In the genomic region with DNA sequence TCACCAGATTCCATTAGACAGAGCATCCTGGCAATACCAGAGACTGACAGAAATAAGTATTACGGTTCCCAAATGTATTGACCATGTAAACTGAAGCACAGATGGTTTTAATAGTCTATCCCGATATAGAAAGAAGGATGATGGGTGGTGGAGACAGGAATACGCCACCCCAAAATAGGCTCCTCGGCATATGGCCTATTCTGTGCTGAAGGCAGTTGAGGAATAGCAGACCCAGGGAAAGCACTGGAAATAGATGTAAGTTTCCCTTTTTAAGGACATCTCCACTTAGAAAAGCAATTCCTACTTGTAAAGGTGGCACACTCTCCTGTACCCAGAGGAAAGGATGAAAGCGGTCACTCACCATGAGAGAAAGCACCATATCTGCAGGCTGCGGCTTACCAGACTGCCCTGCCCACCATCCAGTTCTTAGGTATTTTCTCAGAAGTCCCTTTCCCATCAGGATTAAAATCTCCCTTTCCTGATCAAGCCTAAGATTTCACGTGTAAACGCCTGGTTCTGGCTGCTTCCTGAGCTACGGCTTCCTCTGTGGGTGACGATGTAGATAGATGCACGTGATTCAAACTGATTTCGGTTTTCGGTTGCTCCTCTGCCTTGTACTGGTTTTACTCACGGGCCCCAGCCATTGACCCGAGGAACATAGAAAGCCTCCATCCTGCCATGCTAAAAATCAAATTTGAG, we compare ENCODE assay signal across 15 mouse cellular contexts. TPM values are rescaled to one million over a fixed set of nuclear protein-coding genes. Genes with fewer than 3 reads are reported as not detected.
DNase-seq lines count a peak whose midpoint lies in the region; ATAC-seq lines count a peak whose summit lies in the region.
"Had no signal": no experiment of that assay in that cellular context is flagged by ENCODE, and none has a peak within 500 bp of the region (broad histone marks: within the 10 kb centered on the region; RNA-seq: fewer than 3 reads in every experiment).

No protein-coding gene starts in this region.

- no peaks in the 10 kb centered on the region for H3K27me3 ChIP-seq in embryonic facial prominence, embryonic 15.5 days
- H3K27me3 ChIP-seq: limb, embryonic 15.5 days had no signal

- intact Hi-C loops in heart, postnatal 10 days (cut with DNase I): no loop called here

- no peaks in the 10 kb centered on the region for H3K9me3 ChIP-seq in embryonic facial prominence, embryonic 15.5 days (replicated peaks)
- H3K9me3 ChIP-seq: G1E; limb, embryonic 15.5 days had no signal

- no peak for ATAC-seq in embryonic facial prominence, embryonic 15.5 days (ENCODE audit: insufficient number of reproducible peaks, low FRiP score, low TSS enrichment, low read depth)
- ATAC-seq: hindbrain, embryonic 16.5 days; liver, postnatal 0 days had no signal

- DNase-seq in heart, adult 11 months: peak; percentile 62
- DNase-seq in heart, postnatal 10 days: no peak
- peak; percentile 1 for DNase-seq in Muller cell, postnatal 12 days (ENCODE audit: inconsistent ontology term)
- peak; percentile 33 to 38 for DNase-seq in right cerebral cortex, adult 2 months (ENCODE audit: low spot score in 2 of 2)
- no peak for DNase-seq in heart, postnatal 4 days
- no peak for DNase-seq in lung, postnatal 25 days (ENCODE audit: low spot score)
- DNase-seq: adrenal gland, adult 8-10 months; cerebellum, adult 8-10 months; heart, adult 18-20 months; layer of hippocampus, postnatal 36 days; liver, postnatal 0 days had no signal

- no peak overlapping the region for H3K4me3 ChIP-seq in embryonic facial prominence, embryonic 15.5 days (replicated peaks)
- H3K4me3 ChIP-seq: limb, embryonic 15.5 days had no signal

- H3K4me2 ChIP-seq in embryonic facial prominence, embryonic 15.5 days (replicated peaks): no peak overlapping the region
- H3K4me2 ChIP-seq: limb, embryonic 15.5 days had no signal

- peaks cover 11% of the 10 kb centered on the region; the same call in 1 of the 2 replicates for H3K4me1 ChIP-seq in embryonic facial prominence, embryonic 15.5 days

- H3K27ac ChIP-seq in embryonic facial prominence, embryonic 15.5 days (replicated peaks): 0 out of 2 replicates have a peak overlapping the region, but pooled peaks have one; percentile 8
- H3K27ac ChIP-seq: limb, embryonic 15.5 days had no signal

- no peak overlapping the region for H3K9ac ChIP-seq in embryonic facial prominence, embryonic 15.5 days
- H3K9ac ChIP-seq: limb, embryonic 15.5 days; liver, postnatal 0 days had no signal

- H3K36me3 ChIP-seq in embryonic facial prominence, embryonic 15.5 days: no peaks in the 10 kb centered on the region
- H3K36me3 ChIP-seq: G1E; limb, embryonic 15.5 days had no signal

- WGBS in embryonic facial prominence, embryonic 15.5 days: 62% methylated on average over 15 of the region's 15 CpGs

RNA-seq across cellular contexts. Expression of a gene that starts 53.3 kb away (rescaled TPM):
- total RNA-seq in heart, postnatal 10 days (2021): 10 to 100 TPM; 25.5 TPM
- 22.0 and 22.9 TPM in 2 replicates for polyA plus RNA-seq in embryonic facial prominence, embryonic 15.5 days (2015; fragmentation: Nextera tagmentation; extraction: Ambion mirVana)
- 10 to 100 TPM; 25.4 to 29.1 TPM for total RNA-seq in heart, postnatal 4 days (2021)

Comparison
In these comparisons a context has a peak if more than half of its experiments do, and no peak if none do; other contexts are left out.
1. DNase-seq: peak in heart, adult 11 months (single experiment), Muller cell, postnatal 12 days (single experiment) and right cerebral cortex, adult 2 months (2 of 2); none in heart, postnatal 10 days (0 of 2), heart, postnatal 4 days (single experiment) and lung, postnatal 25 days (single experiment).